Mouse (Mus musculus): ENCODE data around the gene Dnah1.

Gene Dnah1

GRCm38 (mm10) chr14:31233996-31234591 lies 89.6 kb downstream of the Dnah1 start:
- peak; percentile 82 for DNase-seq (ENCODE audit: low read depth)

- no peak for DNase-seq (ENCODE audit: low read depth)
Observed at GRCm38 (mm10) chr14:31233070-31233995, 90.4 kb downstream of the Dnah1 start.

DNA sequence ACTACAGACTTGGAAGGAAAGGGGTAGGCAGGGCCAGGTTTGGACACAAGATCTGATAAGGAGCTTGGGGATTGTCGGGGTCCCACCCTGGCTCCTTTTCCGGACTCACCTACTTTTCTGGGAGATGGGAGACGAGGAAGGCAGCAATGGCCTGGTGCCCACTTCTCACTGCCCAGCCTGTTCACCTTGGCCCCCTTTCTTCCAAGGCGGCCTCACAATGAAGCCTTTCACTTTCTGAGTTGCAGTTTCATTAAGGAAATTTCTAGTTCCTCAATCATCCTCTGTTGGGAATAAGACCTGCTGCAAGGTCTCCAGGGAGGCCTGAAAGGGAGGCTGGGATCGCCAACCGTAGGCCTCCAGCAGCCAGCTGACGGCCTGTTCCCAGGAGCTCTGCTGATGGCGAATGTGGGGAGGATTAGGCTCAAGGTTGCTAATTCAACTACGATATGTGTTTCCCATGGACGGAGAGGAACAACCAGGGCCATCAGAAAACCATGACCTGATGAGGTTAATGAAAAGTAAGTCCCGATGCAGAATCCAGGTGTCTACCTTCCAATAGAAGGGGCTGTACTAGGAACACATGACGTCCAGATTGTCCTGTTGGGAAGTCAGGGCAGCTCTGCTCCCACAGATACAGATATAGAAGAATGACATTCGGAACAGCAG lies 91.2 kb downstream of the Dnah1 start:
- no peak for DNase-seq (ENCODE audit: low read depth)

DNA sequence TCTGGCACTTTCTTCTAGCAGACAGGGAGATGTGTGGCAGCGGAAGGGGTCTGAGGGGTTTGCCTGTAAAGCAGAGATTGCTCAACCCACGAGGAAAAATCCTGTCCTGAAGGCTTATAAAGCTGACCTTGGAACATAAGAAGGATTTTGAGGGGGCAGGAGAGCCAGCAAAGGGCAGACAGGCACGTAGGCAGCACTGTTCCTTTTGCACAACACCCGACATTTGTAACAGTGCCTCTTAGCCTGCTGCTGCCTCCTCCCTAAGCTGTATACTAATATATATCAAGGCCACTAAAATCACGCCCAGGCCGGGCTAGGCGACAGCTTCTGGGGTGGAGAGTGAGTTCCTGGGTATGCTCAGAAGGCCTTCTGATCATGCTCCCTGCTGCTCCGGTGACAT lies 93.3 kb downstream of the Dnah1 start:
- DNase-seq (ENCODE audit: low read depth) = no peak

DNA sequence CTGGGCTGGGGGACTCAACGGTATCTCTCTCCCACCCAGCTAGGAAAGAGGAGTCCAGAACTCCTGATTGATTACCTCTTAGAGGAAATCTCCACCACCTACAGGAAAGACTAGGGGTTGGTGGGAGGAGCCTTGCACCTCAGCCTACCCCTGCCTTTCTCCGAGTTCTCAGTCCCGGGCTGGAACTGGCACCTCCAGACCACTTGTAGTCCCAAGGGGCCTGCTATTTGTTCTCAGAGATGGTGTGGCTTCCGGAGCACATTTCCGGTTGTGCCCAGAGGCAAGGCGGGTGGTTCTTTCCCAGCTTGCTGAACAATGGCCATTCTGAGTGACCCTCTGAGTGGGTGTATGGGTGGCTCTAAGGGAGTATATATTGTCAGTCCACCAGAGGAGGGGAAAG lies 95.5 kb downstream of the Dnah1 start:
- DNase-seq (ENCODE audit: low read depth) = no peak

DNA sequence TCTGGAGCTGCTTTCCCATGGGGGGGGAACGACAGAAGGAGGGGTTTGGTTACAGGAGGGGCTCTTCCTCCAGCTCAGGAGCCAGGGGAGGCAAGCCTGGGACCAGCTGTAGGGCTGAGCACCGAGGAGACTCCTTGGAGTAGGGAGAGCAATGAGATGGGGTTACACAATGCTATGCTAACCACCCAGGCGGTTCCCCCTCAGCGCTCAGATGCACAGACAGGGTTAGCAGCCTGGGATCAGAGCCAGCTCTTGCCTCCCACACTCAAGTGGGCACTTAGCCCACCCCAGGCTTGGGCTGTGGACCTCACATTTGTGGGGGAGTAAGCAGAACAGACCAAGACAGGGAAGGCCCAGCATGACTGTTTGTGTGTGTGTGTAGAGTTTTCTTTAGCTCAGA lies 96.7 kb downstream of the Dnah1 start:
- no peak for DNase-seq (ENCODE audit: low read depth)

DNA sequence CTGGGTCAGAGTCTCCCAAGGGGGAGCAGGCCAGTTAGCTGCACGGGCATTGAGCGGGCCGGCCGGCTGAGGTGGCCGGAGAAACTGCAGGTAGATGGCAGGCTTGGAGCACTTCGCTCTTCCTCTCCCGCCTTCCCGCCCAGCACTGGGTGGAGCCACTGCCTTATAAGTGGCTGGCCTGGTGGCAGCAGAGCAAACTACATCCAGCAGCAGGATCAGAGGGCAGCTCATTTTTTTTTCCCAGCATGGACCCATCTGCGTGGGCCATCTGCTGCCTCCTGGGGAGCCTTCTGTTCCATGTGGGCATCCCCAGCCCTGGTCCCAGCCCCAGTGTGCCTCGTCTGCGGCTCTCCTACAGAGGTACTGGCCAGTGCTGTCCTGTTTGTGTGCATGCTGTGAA lies 106.0 kb downstream of the Dnah1 start, which contains the start of gene Sema3g:
Gene Sema3g (plus strand): TSS at position 195 of the 400 bp plus-strand sequence.
- no peak for DNase-seq (ENCODE audit: low read depth)

DNA sequence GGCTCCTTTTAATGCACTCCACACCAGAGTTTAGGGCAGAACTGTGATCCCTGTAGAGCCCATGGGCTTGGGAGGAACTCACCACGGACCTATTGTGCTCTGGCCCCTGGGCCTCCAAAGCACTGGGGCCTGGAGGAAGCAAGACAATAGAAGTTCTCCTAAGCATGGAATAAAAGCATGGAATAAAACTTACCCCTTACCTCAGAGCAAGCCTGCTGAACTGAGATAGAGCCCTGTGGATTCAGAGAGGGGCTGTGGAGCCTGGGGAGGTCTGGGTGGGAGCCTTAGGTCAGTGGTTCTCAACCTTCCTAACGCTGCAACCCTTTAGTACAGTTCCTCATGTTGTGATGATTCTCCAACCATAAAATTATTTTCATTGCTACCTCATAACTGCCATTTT lies 106.8 kb downstream of the Dnah1 start, which contains the start of gene Nisch:
Gene Nisch (minus strand): TSS at position 101 of the 400 bp plus-strand sequence.
- no peak for DNase-seq (ENCODE audit: low read depth)

DNA sequence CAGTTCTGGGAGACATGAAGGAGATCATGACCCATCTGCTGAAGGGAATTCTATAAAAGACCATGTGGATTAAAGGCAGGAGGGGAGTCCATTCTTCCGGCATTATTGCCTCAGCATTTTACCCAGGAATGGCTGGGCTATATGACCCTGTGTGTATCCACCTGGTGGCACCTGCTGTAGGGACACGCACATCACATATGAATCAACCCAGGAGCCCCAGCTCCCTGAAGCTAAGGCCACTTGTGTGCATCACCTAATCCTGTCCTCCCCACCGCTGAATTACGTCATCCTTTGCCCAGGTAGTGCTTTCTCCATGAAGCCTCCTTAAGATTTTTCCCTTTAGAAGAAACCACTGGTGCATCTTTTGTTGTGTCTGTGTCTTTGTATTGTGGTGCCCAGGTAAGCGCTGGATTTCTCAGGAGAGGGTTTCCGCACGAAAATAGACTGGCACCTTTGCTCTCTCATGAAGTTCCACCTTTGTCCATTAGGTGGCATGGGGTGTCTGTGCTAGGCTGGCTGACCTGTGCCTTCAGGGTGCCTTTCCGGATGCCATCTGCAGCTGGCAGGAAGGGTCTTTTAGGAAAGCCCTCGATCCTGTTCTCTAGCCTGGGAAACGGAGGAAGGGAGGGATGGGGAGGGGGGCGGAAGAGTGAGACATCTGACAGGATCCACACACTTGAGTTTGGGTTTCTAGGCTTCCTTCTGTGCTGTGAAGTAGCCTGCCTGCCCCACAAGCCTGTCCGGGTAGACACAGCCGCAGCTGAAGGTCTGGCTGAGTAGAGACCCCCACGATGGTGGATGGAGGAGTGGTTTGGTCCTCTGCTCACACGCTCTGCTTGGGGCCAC lies 108.3 kb downstream of the Dnah1 start:
- DNase-seq (ENCODE audit: low read depth) = peak; percentile 88

- no peak for DNase-seq (ENCODE audit: low read depth)
Observed at GRCm38 (mm10) chr14:31214684-31215083, 109.0 kb downstream of the Dnah1 start.

GRCm38 (mm10) chr14:31213868-31214267 lies 109.8 kb downstream of the Dnah1 start:
- no peak for DNase-seq (ENCODE audit: low read depth)

- no peak for DNase-seq (ENCODE audit: low read depth)
Observed at GRCm38 (mm10) chr14:31212499-31212898, 111.2 kb downstream of the Dnah1 start.

DNA sequence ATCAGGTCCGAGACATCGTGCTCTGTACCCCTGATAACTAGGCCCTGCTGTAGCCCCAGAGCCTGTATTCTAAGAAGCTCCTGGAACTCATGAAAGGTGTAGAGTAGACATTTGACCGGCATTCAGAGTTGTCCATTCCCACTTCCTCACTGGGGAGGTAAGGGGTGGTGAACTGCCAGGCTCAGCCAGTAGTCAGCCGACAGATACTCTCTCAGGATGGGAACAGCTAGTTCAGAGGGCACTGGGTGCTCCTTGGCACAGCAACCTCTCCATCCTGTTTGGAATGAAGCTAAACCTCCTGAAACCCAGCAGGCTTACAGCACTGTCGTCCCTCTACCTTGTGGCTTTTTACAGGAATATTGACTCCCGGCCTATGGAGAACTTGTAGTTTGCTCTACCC lies 111.8 kb downstream of the Dnah1 start:
- DNase-seq (ENCODE audit: low read depth) = no peak

Data from naive thymus-derived CD4-positive, alpha-beta T cell, adult 2 months (primary cell).